Mouse (Mus musculus) mesoderm, embryonic 11.5 days (tissue): ENCODE measurements around the gene Cdk12.

Source experiments
- DNase-seq: peaks from one replicate; pipeline ENCODE4 v3.0.0-alpha.2; 2012; ENCODE audit warnings: low read depth, low spot score

Gene Cdk12

DNA sequence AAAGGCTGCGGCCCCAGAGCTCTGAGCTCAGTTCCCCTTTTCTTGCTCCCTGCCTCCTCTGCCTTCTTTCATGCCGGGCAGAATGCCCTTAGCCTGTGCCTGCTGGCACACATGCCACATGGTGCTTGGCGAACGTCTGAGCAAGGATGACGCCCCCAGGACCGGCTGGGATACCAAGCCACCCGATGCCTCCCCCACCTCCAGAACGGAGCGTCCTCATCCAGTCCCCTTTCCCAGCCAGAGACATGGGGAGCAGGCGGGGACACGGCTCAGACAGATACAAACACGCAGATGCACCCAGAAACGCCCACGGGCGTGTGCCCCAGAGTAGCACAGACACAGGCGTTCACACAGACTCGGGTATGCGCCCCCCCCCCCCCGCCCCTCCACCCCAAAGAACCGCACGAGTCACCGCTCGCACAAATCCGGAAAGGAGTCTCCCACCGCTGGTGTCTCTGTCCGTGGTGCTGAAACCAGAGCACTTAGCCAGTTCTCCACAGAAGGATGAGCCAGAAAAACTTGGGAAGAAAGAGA, 111.0 kb downstream of the Cdk12 start:
- DNase-seq, result peak; percentile 87

DNA sequence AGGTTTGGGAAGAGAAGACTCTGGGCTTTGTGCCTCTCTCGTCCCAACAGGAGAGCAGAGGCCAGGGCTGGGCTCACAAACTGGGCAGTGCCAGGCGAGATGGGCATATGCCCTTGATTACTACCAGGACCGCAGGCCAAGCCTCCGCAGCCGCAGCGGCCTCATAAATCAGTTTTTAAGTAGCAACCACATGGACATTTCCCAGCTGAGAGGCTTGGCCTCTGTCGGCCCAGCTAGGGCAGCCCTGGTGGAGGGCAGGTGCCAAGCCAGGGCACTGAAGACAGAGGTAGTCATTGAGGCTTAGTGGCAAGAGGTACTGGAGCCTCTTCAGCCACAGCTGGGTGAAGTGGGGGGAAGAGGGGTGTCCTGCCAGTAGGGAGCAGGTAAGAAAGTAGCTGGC, 114.6 kb downstream of the Cdk12 start:
- DNase-seq, result no peak

GRCm38 (mm10) chr11:98318421-98319116, 115.7 kb downstream of the Cdk12 start:
- DNase-seq, result no peak

GRCm38 (mm10) chr11:98319120-98319519, 116.3 kb downstream of the Cdk12 start:
- no peak for DNase-seq

DNA sequence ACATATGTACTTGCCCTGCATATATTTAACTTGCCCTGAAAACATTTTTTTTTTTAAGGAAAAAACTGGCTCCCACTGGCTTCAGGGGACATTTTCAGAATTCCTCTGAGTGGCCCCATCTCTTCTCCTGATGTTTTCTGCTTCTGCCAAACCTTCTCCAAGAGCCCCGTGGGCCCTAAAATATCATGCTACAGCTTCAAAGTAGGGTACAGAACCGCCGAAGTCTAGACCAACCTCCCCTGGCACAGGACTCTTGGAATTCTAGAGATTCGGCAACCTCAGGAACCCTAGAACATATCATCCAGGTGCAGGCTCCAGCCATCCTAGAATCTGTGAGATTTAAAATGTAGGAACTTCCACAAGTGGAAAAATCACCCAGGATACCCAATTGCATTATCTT, 116.7 kb downstream of the Cdk12 start:
- no peak for DNase-seq

DNA sequence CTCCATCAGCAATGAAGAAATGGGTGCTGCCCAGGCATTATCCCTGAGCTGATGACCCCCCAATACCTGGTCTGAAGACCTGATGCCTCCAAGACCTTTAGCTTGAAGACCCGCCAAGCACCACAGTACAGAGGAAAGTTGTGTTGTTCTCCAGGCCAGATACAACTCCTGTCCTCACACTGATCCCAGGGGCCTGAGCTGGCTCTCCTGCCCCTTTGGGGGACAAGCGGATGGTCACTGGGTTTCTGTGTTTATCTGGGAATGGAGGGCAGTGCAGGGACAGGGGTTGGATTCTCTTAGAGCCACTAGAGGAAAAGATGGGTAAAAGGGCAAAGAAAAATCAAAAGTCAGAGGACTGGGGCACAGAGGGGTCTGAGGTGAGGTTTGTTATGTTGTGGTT, 117.1 kb downstream of the Cdk12 start:
- no peak for DNase-seq

GRCm38 (mm10) chr11:98320381-98320780, 117.5 kb downstream of the Cdk12 start:
- no peak for DNase-seq

DNA sequence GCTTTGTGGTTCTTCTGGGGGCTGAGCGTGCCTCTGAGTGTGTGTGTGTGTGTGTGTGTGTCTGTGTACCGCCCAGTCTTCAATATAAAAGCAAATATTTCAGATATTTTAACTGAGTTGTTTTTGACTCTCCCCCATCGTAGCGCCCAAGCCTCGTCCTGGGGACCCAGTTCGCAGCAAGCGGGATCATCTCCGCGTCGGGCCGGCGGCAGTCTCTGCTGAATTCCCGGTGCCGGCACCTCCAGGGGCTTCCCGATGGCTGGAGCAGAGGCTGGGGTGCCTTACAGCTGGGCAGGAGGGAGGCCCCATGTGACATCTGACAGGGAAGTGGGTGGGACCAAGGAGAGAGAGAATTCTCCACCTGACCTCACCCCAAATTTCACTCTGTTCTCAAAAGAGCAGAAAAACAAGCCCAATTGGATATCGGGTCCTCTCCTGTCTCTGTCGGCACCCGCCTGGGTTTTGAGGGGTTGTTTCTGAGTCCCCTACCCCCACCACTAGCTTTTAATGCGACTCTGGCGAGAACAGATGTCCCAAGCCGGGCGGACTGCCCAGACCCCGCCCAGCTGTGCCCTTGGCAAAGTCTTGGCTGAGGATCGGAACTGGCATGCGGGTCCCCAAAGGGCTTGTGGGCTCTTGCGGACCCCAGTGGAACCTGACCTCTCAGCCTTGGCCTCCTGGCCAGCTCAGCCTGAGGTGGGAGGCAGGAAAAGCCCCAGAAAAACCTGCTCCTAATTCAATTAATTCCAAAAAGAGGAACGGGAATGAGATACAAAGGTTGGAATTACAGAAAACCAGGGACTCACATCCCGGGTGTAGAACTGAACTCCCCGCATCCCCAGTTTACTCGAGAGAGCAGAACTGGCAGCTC, 118.2 kb downstream of the Cdk12 start:
- DNase-seq, result no peak

DNA sequence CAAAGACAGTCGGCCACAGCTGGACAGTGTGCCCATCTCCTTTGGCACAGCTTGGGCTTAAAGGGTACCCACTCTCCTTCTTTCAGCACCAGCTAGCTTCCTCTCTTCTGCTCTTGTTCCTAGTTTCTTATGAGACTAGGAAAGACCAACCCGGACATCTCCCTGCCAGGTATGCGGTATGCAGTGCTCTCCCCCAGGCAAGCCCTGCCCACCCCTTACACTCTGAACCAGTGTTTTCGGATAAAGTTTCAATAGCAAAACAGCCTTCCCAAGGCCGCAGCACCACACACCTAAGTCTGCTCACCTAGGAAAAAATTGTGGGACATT, 118.8 kb downstream of the Cdk12 start:
- DNase-seq, result no peak

GRCm38 (mm10) chr11:98322159-98322558, 119.3 kb downstream of the Cdk12 start:
- DNase-seq, result no peak

- DNase-seq, result no peak
These were observed 120.4 kb downstream of the Cdk12 start for GRCm38 (mm10) chr11:98323136-98323866.

DNA sequence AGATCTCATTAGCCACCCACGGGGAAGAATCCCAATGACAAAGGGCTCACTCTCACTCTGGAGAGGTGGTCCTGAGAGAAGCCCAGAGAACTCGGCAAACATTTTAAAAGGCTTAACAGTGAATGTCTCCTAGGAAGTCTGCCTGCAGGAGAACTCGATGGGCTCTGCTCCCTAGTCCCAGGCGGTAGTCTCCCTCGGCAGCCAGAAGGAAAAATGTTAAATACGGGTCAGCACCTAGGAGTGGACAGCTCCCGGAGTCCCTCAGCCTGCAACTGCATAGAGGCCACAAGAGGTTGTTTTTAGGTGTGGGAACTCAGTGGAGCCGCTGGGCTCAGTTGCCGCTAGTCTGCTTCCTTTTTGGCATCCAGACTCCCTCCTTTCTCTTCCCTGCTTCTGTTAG, 121.1 kb downstream of the Cdk12 start:
- DNase-seq, result peak; percentile 70

DNA sequence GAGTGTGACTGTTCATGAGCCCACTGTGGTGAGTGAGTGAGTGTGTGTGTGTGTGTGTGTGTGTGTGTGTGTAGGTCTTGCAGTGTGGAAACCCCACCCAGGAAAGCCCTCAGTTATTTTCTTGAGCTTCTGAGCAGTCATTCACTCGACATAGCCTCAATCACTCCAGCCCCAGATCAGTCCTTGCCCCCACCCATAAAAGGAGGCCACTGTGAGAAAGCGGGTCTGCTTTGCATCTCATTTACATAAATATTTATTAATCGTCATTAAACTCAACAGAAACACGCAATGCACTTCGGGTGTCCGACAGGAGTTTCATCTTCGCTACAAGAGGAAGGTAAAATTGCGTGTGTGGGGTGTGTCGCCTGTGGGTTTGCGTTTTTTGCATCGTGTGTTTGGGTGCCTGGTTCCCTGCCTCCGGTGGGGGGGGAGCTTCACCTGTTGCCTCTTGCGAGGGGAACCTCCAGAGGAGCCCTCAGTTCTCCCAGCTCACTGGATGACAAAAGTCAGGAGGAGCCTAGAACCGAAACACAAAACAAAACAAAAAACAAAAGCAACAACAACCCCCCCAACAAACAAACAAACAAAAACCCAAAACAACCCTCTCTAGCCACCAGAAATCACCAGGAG, 122.4 kb downstream of the Cdk12 start:
- no peak for DNase-seq

GRCm38 (mm10) chr11:98325821-98326218, 123.0 kb downstream of the Cdk12 start:
- DNase-seq, result no peak

DNA sequence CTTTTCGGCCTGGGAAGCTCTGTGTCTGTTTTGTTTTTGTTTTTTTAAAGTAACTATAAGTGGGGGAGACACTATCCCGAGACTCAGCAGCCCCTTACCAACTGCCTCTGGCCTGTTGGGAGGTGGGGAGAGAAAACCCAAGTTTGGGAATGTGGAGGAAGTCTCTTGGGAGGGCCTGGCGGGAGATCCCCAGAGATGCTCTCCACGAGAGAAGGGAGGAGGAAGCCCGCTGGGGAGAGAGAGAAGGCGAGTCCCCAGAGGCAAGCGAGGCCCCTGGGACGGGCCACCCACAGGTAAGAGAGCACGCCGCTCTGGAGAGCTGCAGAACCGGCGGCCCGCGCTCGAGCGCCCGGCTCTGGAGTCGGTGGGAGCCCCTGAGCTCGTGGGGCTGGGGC, 123.9 kb downstream of the Cdk12 start:
- DNase-seq, result no peak

- DNase-seq, result no peak
These were observed 124.5 kb downstream of the Cdk12 start for GRCm38 (mm10) chr11:98327136-98328030.

GRCm38 (mm10) chr11:98328031-98328370, 125.1 kb downstream of the Cdk12 start:
- DNase-seq, result no peak
